Mouse (Mus musculus): ENCODE results near the gene Rep15. TPM values are rescaled to one million over a fixed set of nuclear protein-coding genes. Genes with fewer than 3 reads are reported as not detected.

Gene Rep15
- total RNA-seq, 2 experiments from 2014 or later = 0.27 to 0.53 TPM

GRCm38 (mm10) chr6:147023568-147023967 is 8.8 kb upstream of the Rep15 start:
- intact Hi-C loops (cut with DNase I; ENCODE audit: low total_unique reads) = no loop called here
- DNase-seq = no peak

GRCm38 (mm10) chr6:147024761-147025160 is 7.6 kb upstream of the Rep15 start:
- intact Hi-C loops (cut with DNase I; ENCODE audit: low total_unique reads) = no loop called here

GRCm38 (mm10) chr6:147028396-147028795 is 4.0 kb upstream of the Rep15 start:
- no peak for DNase-seq
- intact Hi-C loops (cut with DNase I; ENCODE audit: low total_unique reads) = no loop called here

More at GRCm38 (mm10) chr6:147024761-147025160, 7.6 kb upstream of the Rep15 start:
- DNase-seq = no peak

GRCm38 (mm10) chr6:147029591-147029990 is 2.8 kb upstream of the Rep15 start:
- DNase-seq = no peak
- intact Hi-C loops (cut with DNase I; ENCODE audit: low total_unique reads) = no loop called here

- intact Hi-C loops (cut with DNase I; ENCODE audit: low total_unique reads) = no loop called here
- no peak for DNase-seq
Observed at GRCm38 (mm10) chr6:147030096-147030885, 2.1 kb upstream of the Rep15 start.

- intact Hi-C loops (cut with DNase I; ENCODE audit: low total_unique reads) = no loop called here
- DNase-seq = peak; percentile 92
Observed at GRCm38 (mm10) chr6:147042291-147043290, 10.2 kb downstream of the Rep15 start, which contains the start of gene Mrps35. TSS of gene Mrps35 (plus strand) at chr6:147042764.

- DNase-seq = no peak
- intact Hi-C loops (cut with DNase I; ENCODE audit: low total_unique reads) = no loop called here
Observed at GRCm38 (mm10) chr6:147043633-147044032, 11.2 kb downstream of the Rep15 start.

GRCm38 (mm10) chr6:147049239-147049805 is 16.9 kb downstream of the Rep15 start:
- intact Hi-C loops (cut with DNase I; ENCODE audit: low total_unique reads) = no loop called here
- no peak for DNase-seq

GRCm38 (mm10) chr6:147051666-147052065 is 19.3 kb downstream of the Rep15 start:
- intact Hi-C loops (cut with DNase I; ENCODE audit: low total_unique reads) = no loop called here
- DNase-seq = no peak

- no peak for DNase-seq
- intact Hi-C loops (cut with DNase I; ENCODE audit: low total_unique reads) = no loop called here
Observed at GRCm38 (mm10) chr6:147052440-147052839, 20.1 kb downstream of the Rep15 start.

- intact Hi-C loops (cut with DNase I; ENCODE audit: low total_unique reads) = no loop called here
- no peak for DNase-seq
Observed at GRCm38 (mm10) chr6:147053785-147054646, 21.6 kb downstream of the Rep15 start.

GRCm38 (mm10) chr6:147055374-147055977 is 23.1 kb downstream of the Rep15 start:
- intact Hi-C loops (cut with DNase I; ENCODE audit: low total_unique reads) = no loop called here
- DNase-seq = no peak

GRCm38 (mm10) chr6:147059326-147059725 is 26.9 kb downstream of the Rep15 start:
- no peak for DNase-seq
- intact Hi-C loops (cut with DNase I; ENCODE audit: low total_unique reads) = no loop called here

GRCm38 (mm10) chr6:147061630-147062029 is 29.2 kb downstream of the Rep15 start:
- DNase-seq = no peak
- intact Hi-C loops (cut with DNase I; ENCODE audit: low total_unique reads) = no loop called here

GRCm38 (mm10) chr6:147062034-147062433 is 29.6 kb downstream of the Rep15 start:
- DNase-seq = no peak
- intact Hi-C loops (cut with DNase I; ENCODE audit: low total_unique reads) = no loop called here

- intact Hi-C loops (cut with DNase I; ENCODE audit: low total_unique reads) = no loop called here
- DNase-seq = peak; percentile 18
Observed at GRCm38 (mm10) chr6:147062694-147063093, 30.3 kb downstream of the Rep15 start.

GRCm38 (mm10) chr6:147064226-147064943 is 32.0 kb downstream of the Rep15 start:
- intact Hi-C loops (cut with DNase I; ENCODE audit: low total_unique reads) = no loop called here
- no peak for DNase-seq

- DNase-seq = peak; percentile 80
- intact Hi-C loops (cut with DNase I; ENCODE audit: low total_unique reads) = no loop called here
Observed at GRCm38 (mm10) chr6:147064944-147065261, 32.5 kb downstream of the Rep15 start.
